Mouse (Mus musculus): ENCODE data around the gene Olfr346.

- TF ChIP-seq CTCF (IDR thresholded peaks at IDR 0.05; ENCODE audit: low read depth): no peak
- no peak for TF ChIP-seq EP300 (optimal IDR thresholded peaks at IDR 0.05)
These were observed 46.0 kb downstream of the Olfr346 start, which contains the start of gene Olfr347 for GRCm38 (mm10) chr2:36731602-36732001.

Measured in stomach, postnatal 0 days (tissue).